Mouse (Mus musculus) monocyte, adult 2 months (primary cell): Measurements from ENCODE around the gene Ptprj.
"Not testable (repeated sequence)": the region's sequence is repeated elsewhere in the genome, so short reads cannot be mapped to it uniquely, and the experiment has no call there.

Experiments
- DNase-seq, 2 experiments: peaks; one replicate each; pipeline ENCODE4 v3.0.0; 2022; ENCODE audit warnings: low spot score in 2 of 2, low read depth in 1 of 2

Gene Ptprj

GRCm38 (mm10) chr2:90486226-90486755 is 94.2 kb downstream of the Ptprj start:
- no peak for DNase-seq

- no peak for DNase-seq
These were observed 98.9 kb downstream of the Ptprj start for GRCm38 (mm10) chr2:90481505-90481904.

GRCm38 (mm10) chr2:90480747-90481308 is 99.6 kb downstream of the Ptprj start:
- no peak for DNase-seq

GRCm38 (mm10) chr2:90478531-90478930 is 101.9 kb downstream of the Ptprj start:
- no peak for DNase-seq

- no peak for DNase-seq
These were observed 102.8 kb downstream of the Ptprj start for GRCm38 (mm10) chr2:90477617-90478016.

GRCm38 (mm10) chr2:90476792-90477191 is 103.7 kb downstream of the Ptprj start:
- no peak for DNase-seq

- DNase-seq, result no peak
These were observed 104.1 kb downstream of the Ptprj start for GRCm38 (mm10) chr2:90476319-90476718.

GRCm38 (mm10) chr2:90474593-90475405 is 105.6 kb downstream of the Ptprj start:
- peak; percentile 36 to 62 for DNase-seq

- no peak for DNase-seq
These were observed 107.7 kb downstream of the Ptprj start for GRCm38 (mm10) chr2:90472701-90473100.

- DNase-seq, result no peak
These were observed 110.3 kb downstream of the Ptprj start for GRCm38 (mm10) chr2:90470122-90470521.

- DNase-seq, result no peak
These were observed 114.0 kb downstream of the Ptprj start for GRCm38 (mm10) chr2:90466480-90466879.

GRCm38 (mm10) chr2:90463735-90464134 is 116.7 kb downstream of the Ptprj start:
- DNase-seq, result no peak

- DNase-seq, result no peak
These were observed 118.2 kb downstream of the Ptprj start for GRCm38 (mm10) chr2:90462252-90462651.

GRCm38 (mm10) chr2:90457946-90458345 is 122.5 kb downstream of the Ptprj start:
- no peak for DNase-seq

- no peak for DNase-seq
These were observed 128.1 kb downstream of the Ptprj start for GRCm38 (mm10) chr2:90452380-90452779.

- no peak for DNase-seq
These were observed 131.3 kb downstream of the Ptprj start for GRCm38 (mm10) chr2:90448967-90449740.

GRCm38 (mm10) chr2:90443811-90444210 is 136.6 kb downstream of the Ptprj start:
- DNase-seq, result no peak

- not testable (repeated sequence) for DNase-seq
These were observed 138.6 kb downstream of the Ptprj start for GRCm38 (mm10) chr2:90441811-90442210.

GRCm38 (mm10) chr2:90440169-90440568 is 140.3 kb downstream of the Ptprj start:
- not testable (repeated sequence) for DNase-seq

GRCm38 (mm10) chr2:90437453-90437852 is 143.0 kb downstream of the Ptprj start:
- DNase-seq, result not testable (repeated sequence)

GRCm38 (mm10) chr2:90429782-90430181 is 150.7 kb downstream of the Ptprj start:
- DNase-seq, result not testable (repeated sequence)
